Mouse (Mus musculus) hindbrain, embryonic 10.5 days (tissue): Measurements from ENCODE around the gene Ttll9. TPM values are rescaled to one million over a fixed set of nuclear protein-coding genes. Genes with fewer than 3 reads are reported as not detected.

Experiments used
- DNase-seq: peaks from one replicate; pipeline ENCODE4 v3.0.0-alpha.2; 2017; ENCODE audit warnings: low spot score
- H3K27ac ChIP-seq: fragments of 300-500 bp; sonication (generic); 2 replicates; pipeline ENCODE4 v1.5.1; 2016; ENCODE audit warnings: mild to moderate bottlenecking, moderate library complexity
- H3K27me3 ChIP-seq: fragments of 300-500 bp; sonication (generic); 2 replicates; pipeline ENCODE4 v1.6.1; 2016; ENCODE audit warnings: mild to moderate bottlenecking; ENCODE audit not compliant: poor library complexity, insufficient read depth, severe bottlenecking
- H3K36me3 ChIP-seq: fragments of 300-500 bp; sonication (generic); 2 replicates; pipeline ENCODE4 v1.6.1; 2016; ENCODE audit warnings: mild to moderate bottlenecking, moderate library complexity
- H3K4me1 ChIP-seq: fragments of 300-500 bp; sonication (generic); replicated peaks from 2 replicates; pipeline ENCODE4 v1.6.1; 2016; ENCODE audit warnings: mild to moderate bottlenecking
- H3K4me3 ChIP-seq: fragments of 300-500 bp; sonication (generic); 2 replicates; pipeline ENCODE4 v1.5.1; 2016; ENCODE audit warnings: mild to moderate bottlenecking, moderate library complexity
- H3K9me3 ChIP-seq: fragments of 300-500 bp; sonication (generic); 2 replicates; pipeline ENCODE4 v1.6.1; 2016; ENCODE audit warnings: mild to moderate bottlenecking, moderate library complexity
- WGBS: fragments of 180-500 bp; shearing (Covaris S2); methylation state at CpG from one replicate; pipeline ENCODE4 v1.1.7; 2016; 5-methylcytosine and 5-hydroxymethylcytosine counted together
- polyA plus RNA-seq: library from polyadenylated mRNA; unstranded; fragments of >200 nt; fragmentation: Nextera tagmentation; extraction: Ambion mirVana; gene quantifications from 2 replicates; pipeline ENCODE4 v1.2.1, GENCODE M21; 2016

The Ttll9 gene
- polyA plus RNA-seq, 1 experiment from 2014 or later = 1.9 TPM

DNA sequence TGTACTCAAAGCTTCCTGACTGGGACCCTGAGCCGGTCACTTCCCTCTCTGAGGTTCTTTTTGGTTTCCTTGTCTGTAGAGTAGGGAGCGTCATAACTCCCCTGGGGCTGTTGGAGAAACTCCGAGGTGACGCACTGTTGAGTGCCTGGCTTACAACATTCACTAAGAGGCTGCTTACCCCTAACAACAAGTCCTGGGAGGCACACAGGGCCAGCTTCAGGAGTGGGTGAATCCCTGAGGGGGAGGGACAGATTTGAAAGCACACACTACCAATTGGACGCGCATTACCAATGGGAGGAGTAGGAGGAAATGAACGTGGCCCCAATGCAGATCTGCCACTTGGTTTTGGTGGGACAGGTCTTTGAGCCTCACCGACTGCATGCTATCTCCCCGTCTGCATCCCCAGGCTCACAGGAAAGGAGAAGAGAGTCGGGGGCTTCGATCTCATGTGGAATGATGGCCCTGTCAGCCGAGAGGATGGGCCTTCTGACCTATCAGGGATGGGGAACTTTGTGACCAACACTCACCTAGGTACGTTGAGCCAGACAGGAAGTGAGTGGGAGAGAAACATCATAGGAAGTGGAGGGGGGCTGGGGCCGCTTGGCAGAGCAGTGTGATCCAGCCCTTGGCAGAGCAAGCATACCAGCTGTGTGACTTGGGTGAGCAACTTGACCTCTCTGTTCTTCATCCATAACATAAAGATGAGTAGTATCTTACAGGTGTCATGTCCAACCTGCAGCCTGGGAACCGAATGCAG is 40.4 kb downstream of the Ttll9 start:
- H3K9me3 ChIP-seq = no peaks in the 10 kb centered on the region
- no peak overlapping the region for H3K27ac ChIP-seq
- peaks cover 4% of the 10 kb centered on the region; the same call in 1 of the 2 replicates for H3K27me3 ChIP-seq
- peaks cover 6% of the 10 kb centered on the region for H3K4me1 ChIP-seq
- 85% methylated on average over 15 of the region's 15 CpGs for WGBS
- no peak overlapping the region for H3K4me3 ChIP-seq
- DNase-seq = no peak
- H3K36me3 ChIP-seq = peaks cover 18% of the 10 kb centered on the region

DNA sequence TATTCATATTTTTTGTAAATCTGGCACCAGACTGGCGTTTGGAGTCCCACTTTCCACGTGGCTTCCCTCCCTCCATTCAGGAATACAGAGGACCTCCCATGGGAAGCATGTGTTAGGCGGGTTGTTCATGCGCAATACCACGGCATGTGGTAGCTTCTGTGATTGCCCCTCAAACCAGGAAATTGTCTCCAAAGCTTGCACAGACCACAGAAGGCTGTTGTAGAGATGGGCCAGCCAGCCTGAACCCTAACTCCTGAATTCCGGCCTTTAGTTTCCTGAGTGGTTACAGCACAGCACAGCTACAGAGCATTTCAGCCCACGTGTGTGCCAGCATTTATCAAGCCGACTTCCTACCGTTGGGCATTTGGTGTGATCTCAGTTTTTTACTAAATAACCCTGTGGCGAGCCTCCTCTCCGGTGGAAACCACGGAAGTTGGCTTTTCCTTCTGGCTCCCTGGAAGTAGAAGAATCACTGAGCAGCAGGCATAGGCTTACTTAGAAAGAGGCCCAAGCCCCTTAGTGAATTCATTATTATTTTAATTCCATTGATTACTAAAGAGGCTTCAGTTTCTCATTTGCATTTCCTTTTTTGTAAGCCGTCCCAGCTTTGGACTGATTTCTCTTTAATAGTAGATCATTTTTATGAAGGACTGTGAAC is 41.5 kb downstream of the Ttll9 start:
- 69% methylated on average over 13 of the region's 13 CpGs for WGBS
- H3K4me3 ChIP-seq = no peak overlapping the region
- peak overlapping the region; percentile 67; the same call in 1 of the 2 replicates for H3K27ac ChIP-seq

DNA sequence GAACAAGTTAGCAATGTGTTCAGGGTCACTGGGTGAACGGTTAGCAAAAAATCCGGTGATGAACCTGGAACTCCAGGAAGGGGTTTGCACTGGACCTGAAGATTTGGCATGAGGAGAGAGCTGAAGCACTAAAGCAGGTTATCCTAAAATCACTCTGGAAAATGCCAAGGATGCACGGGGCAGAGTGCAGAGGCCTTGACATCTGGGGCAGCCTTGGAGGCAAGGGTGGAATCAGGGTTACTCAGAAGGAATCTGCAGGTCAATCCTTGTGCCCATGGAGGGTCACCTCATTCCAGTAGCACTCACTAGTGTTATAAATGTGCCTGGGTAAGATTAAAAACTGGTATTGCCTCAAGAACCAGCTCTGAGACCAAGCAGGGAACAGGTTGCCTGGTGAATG is 43.7 kb downstream of the Ttll9 start:
- H3K9me3 ChIP-seq = no peaks in the 10 kb centered on the region
- WGBS = 86% methylated on average over 3 of the region's 3 CpGs
- no peak overlapping the region for H3K4me3 ChIP-seq
- H3K4me1 ChIP-seq = peaks cover 6% of the 10 kb centered on the region
- H3K27me3 ChIP-seq = peaks cover 4% of the 10 kb centered on the region; the same call in 1 of the 2 replicates
- no peak overlapping the region for H3K27ac ChIP-seq
- peaks cover 51% of the 10 kb centered on the region for H3K36me3 ChIP-seq
- DNase-seq = no peak

More for the DNA sequence above, 41.5 kb downstream of the Ttll9 start:
- no peak for DNase-seq
- Histone ChIP-seq H3K36me3 (peaks cover 30% of the 10 kb centered on the region), H3K4me1 (peaks cover 6% of the 10 kb centered on the region), H3K27me3 (peaks cover 4% of the 10 kb centered on the region; the same call in 1 of the 2 replicates), H3K9me3 (no peaks in the 10 kb centered on the region)

DNA sequence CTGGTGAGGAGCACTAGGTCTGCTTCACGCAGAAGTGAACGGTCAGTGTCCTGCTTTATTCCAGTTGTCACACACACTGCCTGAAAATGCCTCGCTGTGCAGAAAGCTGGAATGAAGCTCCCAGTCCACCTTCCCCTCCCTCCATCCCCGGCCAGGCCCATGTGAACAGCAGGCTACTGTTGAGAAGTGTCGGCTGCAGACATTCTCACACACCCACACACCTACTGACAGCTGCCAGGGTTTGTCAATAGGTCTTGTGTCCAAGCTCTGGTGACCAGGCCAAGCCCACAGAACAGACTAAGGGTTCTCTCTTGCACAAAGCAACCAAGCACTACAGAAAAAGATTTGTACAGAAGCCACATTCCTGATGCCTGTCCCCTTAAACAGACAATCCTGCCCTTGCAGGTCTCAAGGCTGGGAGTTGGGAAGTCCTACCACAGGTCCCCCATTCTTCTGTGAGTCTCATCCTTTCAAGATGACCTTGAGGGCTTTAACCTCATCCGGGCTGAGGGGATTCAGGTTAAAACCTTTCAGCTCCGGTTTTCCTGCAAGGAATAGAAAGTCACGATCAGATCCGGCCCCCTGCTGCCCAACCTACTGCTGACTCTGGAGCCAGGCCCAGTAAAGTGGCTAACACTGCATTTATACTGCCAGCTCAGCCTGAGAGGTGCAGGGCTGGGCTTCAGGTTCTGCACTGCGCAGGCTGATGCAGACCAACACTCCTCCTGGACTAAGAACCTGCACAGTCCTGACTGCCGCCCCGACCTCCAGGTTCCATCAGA is 47.1 kb downstream of the Ttll9 start:
- Histone ChIP-seq H3K36me3 (peaks cover 78% of the 10 kb centered on the region), H3K4me3 (no peak overlapping the region), H3K27me3 (no peaks in the 10 kb centered on the region), H3K27ac (no peak overlapping the region), H3K4me1 (peaks cover 8% of the 10 kb centered on the region), H3K9me3 (no peaks in the 10 kb centered on the region)
- 89% methylated on average over 12 of the region's 12 CpGs for WGBS
- no peak for DNase-seq

DNA sequence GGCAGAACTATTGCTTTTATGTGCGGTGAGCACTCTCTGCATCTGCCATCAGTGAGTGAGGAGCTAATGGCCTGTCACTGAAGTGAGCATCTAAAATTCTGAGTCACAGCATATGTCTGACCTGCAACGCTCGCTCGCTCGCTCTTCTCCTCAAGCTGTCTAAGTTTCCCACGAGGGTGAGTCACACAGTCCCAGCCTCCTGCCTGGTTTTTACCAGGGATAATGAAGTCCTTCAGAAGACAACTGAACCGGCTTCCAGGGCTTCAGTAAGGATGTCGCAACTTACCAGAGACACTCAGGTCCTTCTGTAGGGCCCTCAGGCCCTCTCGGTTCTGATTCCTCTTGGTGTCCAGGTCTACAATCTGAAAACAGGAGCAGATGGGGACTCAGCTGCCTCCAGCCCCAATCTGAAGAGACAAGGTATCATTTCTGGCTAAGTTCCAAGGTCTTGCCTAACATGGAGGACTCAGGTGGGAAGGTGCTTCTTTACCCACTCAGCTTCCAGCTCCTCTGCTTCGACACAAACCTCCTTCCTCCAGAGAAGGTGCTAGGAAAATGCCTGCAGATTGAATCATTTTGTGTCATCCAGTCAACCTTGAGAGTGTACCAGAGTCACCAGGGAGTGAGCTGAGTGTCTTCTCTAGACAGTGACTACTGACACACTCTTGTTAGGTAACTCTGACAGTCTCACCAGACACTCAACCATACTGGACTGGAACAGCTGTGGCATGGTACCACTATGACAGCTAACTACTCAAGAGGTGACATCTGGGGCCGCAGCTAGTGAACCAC is 51.6 kb downstream of the Ttll9 start:
- Histone ChIP-seq H3K27ac (no peak overlapping the region), H3K9me3 (no peaks in the 10 kb centered on the region), H3K36me3 (peaks cover 48% of the 10 kb centered on the region), H3K4me1 (peaks cover 13% of the 10 kb centered on the region), H3K27me3 (peaks cover 6% of the 10 kb centered on the region; the same call in 1 of the 2 replicates), H3K4me3 (peak overlapping the region; percentile 98)
- DNase-seq = no peak
- 93% methylated on average over 11 of the region's 11 CpGs for WGBS

DNA sequence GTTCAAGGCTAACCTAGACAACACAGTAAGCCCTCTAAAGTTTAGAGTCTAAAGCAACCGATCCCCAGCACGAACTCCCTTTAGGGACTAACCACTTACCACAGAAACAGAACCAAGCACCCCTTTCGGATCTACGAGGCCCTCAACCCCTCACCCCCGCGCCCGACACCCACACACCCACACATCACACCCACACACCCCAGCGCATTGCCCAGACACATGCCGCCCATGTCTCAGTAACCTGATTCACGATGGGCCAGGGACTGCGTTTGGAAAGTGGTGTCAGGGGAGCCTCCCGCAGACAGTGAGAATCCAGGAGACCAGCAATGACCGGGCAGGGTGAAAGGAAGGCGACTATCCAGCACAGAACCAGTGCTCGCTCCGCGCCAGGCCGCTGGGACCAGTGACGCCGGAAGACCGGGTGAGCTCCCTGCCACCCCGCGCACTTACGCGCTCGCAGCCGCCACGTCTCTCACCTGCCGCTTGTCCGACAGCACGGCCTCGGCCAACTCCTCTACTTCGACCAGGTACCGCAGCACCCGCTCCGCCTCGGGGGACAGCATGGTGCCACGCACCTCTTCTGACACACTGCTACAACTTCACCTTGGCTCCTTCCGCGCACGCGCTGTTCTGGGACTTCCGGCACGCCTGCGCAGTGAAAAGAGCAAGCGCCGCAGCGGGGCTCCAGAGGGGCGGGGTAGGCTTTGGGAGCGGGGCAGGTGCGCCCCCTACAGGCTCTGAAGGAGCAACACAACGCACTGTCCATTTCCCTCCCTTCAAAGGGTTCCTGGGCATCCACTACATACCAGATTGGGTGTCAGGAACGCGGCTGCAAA is 52.7 kb downstream of the Ttll9 start, which contains the start of gene Pdrg1:
Gene Pdrg1 (minus strand): TSS at position 670 of the 836 bp plus-strand sequence.
- Histone ChIP-seq H3K36me3 (peaks cover 37% of the 10 kb centered on the region), H3K27ac (peak within 1 kb of the TSS; percentile 87), H3K4me1 (peaks cover 13% of the 10 kb centered on the region), H3K9me3 (no peaks in the 10 kb centered on the region), H3K27me3 (peaks cover 6% of the 10 kb centered on the region; the same call in 1 of the 2 replicates), H3K4me3 (peak within 1 kb of the TSS; percentile 98)
- DNase-seq = peak; percentile 94
- WGBS = 2% methylated on average over 54 of the region's 54 CpGs

DNA sequence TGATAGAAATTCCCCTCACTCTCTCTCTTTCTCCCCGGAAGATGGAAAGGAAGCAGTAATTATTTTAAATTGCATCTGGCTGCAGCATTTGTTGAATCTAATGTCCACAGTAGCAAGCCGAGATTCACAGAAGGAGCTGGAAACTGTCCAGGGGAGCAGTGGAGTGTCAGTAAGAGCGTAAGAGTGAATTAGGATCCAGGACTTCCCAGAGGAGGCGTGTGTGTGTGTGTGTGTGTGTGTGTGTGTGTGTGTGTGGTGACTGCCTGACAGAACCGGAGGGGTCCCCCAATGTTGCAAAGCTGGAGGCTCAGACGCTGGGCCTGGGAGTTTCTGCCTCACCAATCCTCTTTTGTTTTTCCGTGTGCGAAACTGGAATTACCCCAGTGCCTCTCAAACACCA is 53.5 kb downstream of the Ttll9 start:
- no peaks in the 10 kb centered on the region for H3K9me3 ChIP-seq
- no peak overlapping the region for H3K27ac ChIP-seq
- 54% methylated on average over 8 of the region's 8 CpGs for WGBS
- no peak for DNase-seq
- H3K27me3 ChIP-seq = peaks cover 6% of the 10 kb centered on the region; the same call in 1 of the 2 replicates
- H3K36me3 ChIP-seq = peaks cover 29% of the 10 kb centered on the region
- H3K4me3 ChIP-seq = peak overlapping the region; percentile 98
- H3K4me1 ChIP-seq = peaks cover 13% of the 10 kb centered on the region

DNA sequence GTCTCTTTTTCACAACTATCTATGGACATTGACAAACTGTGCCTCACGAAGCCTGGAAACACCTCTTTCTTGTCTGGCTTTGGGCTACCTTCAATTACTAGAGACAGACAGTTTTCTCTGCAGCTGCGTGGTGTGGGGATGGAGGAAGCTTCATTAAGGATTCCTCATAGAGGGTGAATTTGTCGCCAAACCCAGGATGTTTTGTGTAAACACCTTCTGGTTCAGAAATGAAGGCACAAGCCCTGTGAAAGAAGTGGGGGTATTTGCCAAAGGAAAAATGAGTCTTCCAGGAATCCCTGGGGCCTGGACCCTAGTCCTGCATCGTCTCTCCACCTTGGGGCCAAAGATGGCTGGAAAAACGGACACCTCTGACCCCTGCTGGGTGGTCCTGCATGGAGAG is 54.5 kb downstream of the Ttll9 start:
- no peak for DNase-seq
- H3K36me3 ChIP-seq = peaks cover 19% of the 10 kb centered on the region
- H3K4me1 ChIP-seq = peaks cover 13% of the 10 kb centered on the region
- H3K27me3 ChIP-seq = peaks cover 6% of the 10 kb centered on the region; the same call in 1 of the 2 replicates
- H3K9me3 ChIP-seq = no peaks in the 10 kb centered on the region
- no peak overlapping the region for H3K27ac ChIP-seq
- 44% methylated on average over 5 of the region's 5 CpGs for WGBS
- H3K4me3 ChIP-seq = no peak overlapping the region

DNA sequence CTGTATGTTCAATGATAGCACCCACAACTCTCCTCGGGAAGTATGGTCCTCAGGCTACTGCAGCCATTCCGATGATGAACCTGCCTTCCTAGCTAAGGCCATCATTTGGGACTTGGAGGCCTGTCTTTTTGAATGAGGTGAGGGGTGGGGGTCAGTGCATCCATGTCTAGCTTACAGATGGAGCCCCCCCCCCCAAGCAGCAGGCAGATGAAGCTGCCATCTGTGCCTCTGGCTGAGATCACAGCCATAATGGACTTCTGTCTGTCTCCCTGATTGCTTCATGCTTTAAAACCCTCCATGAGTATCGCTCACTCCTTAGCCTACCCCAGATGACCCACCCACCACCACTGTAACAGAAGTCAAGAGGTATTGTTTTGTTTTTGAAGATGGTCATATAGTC is 57.1 kb downstream of the Ttll9 start:
- Histone ChIP-seq H3K9me3 (no peaks in the 10 kb centered on the region), H3K4me3 (no peak overlapping the region), H3K4me1 (peaks cover 6% of the 10 kb centered on the region), H3K27ac (no peak overlapping the region), H3K27me3 (peaks cover 6% of the 10 kb centered on the region; the same call in 1 of the 2 replicates), H3K36me3 (no peaks in the 10 kb centered on the region)
- DNase-seq = no peak
- WGBS = 84% methylated on average over 3 of the region's 3 CpGs

DNA sequence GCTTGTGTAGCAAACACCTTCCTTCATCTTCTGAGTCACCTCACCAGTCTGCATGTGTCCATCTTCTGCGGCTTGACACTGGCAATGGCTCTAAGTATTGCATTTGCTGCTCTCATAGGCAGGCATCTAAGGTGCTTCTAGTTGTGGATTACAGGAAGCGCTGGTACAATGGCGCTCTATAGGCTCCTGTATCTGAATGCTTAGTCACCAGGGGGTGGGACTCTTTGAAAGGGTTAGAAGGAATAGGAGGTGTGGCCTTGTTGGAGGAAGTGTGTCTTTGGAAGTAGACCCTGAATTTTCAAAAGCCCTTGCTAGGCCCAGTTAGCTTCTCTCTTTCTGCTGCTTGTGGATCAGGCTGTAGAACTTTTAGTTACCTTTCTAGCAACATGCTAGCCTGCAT is 58.9 kb downstream of the Ttll9 start:
- H3K4me1 ChIP-seq = no peaks in the 10 kb centered on the region
- no peak for DNase-seq
- H3K9me3 ChIP-seq = no peaks in the 10 kb centered on the region
- peaks cover 6% of the 10 kb centered on the region; the same call in 1 of the 2 replicates for H3K27me3 ChIP-seq
- no peaks in the 10 kb centered on the region for H3K36me3 ChIP-seq
- 68% methylated on average over 3 of the region's 3 CpGs for WGBS
- no peak overlapping the region for H3K27ac ChIP-seq
- no peak overlapping the region for H3K4me3 ChIP-seq

DNA sequence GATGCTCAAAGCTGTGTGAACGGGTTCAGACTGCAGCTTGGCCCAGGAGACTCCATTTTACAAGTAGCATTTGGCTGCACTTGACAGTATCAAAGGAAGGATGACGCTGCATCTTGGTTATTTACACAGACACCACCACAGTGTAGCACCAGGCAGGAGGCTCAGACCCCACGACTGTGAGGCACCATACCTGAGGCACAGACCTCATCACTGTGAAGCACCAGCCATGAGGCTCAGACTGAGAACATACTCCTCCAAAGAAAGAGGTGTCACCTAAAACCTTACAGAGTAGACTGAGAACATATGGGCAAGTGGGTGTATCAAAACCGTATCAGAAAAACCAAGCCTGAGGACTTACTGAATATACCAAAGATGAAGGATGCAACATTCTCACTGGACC is 60.6 kb downstream of the Ttll9 start:
- Histone ChIP-seq H3K4me1 (0 out of 2 replicates have a peak, but pooled peaks cover 3% of the 10 kb centered on the region), H3K27me3 (no peaks in the 10 kb centered on the region), H3K36me3 (no peaks in the 10 kb centered on the region), H3K9me3 (no peaks in the 10 kb centered on the region), H3K27ac (no peak overlapping the region), H3K4me3 (no peak overlapping the region)
- no peak for DNase-seq
- WGBS = 75% methylated on average over 4 of the region's 4 CpGs
